Mouse (Mus musculus) heart, postnatal 14 days (tissue): Measurements from ENCODE around the gene Mfap2. TPM values are rescaled to one million over a fixed set of nuclear protein-coding genes. Genes with fewer than 3 reads are reported as not detected.

Source experiments
- DNase-seq, 2 experiments: peaks; one replicate each; pipeline ENCODE4 v3.0.0; 2021 to 2022
- intact Hi-C: fragments of 180-260 bp; cut with DNase I; formaldehyde crosslinking; loops from one replicate; pipeline ENCODE4 v1.15.1; 2025
- long read RNA-seq, 2 experiments: library from polyadenylated mRNA; stranded (forward); transcript quantifications; one replicate each; pipeline ENCODE4 v2.0.0; 2021
- total RNA-seq, 2 experiments: library from RNA; stranded (reverse); gene quantifications; 2 replicates each; pipeline ENCODE4 v1.2.3; 2021

Mfap2 gene
- 10 to 100 TPM; 24.5 to 28.1 TPM for total RNA-seq
- long read RNA-seq, experiment 1, transcript Mfap2-201 (9 exons, 1,073 nt) = major isoform, 31 of 38 reads
- long read RNA-seq, experiment 1, partial matches to known transcripts = 3 of 38 reads
- long read RNA-seq, experiment 1, other reads (novel, unspliced or antisense) = 4 of 38 reads
- long read RNA-seq, experiment 2, transcript Mfap2-201 (9 exons, 1,073 nt) = major isoform, 34 of 40 reads
- long read RNA-seq, experiment 2, partial matches to known transcripts = 2 of 40 reads
- long read RNA-seq, experiment 2, other reads (novel, unspliced or antisense) = 4 of 40 reads

- DNase-seq = no peak
- intact Hi-C loops = no loop called here
These were observed at the start of gene Mfap2 for GRCm38 (mm10) chr4:141010118-141010517. Gene Mfap2 (plus strand): TSS chr4:141010418.

- intact Hi-C loops = no loop called here
These were observed 49.3 kb upstream of the Mfap2 start, which contains the start of gene Sdhb for GRCm38 (mm10) chr4:140960781-140961466. Gene Sdhb (plus strand): TSS chr4:140961203.

GRCm38 (mm10) chr4:140961467-140962206 lies 48.6 kb upstream of the Mfap2 start:
- intact Hi-C loops = no loop called here
- DNase-seq = no peak

More at GRCm38 (mm10) chr4:140960781-140961466, 49.3 kb upstream of the Mfap2 start, which contains the start of gene Sdhb:
- DNase-seq = peak; percentile 95

GRCm38 (mm10) chr4:140962207-140962909 lies 47.9 kb upstream of the Mfap2 start:
- DNase-seq = no peak
- intact Hi-C loops = no loop called here

GRCm38 (mm10) chr4:140962950-140963349 lies 47.3 kb upstream of the Mfap2 start:
- intact Hi-C loops = no loop called here

GRCm38 (mm10) chr4:140963941-140964597 lies 46.1 kb upstream of the Mfap2 start:
- no peak for DNase-seq
- intact Hi-C loops = loop anchor here (1.0 to 2.0 kb wide), 2 partner anchors 23 to 67 kb away; partner anchors contain the start of gene Atp13a2

More at GRCm38 (mm10) chr4:140962950-140963349, 47.3 kb upstream of the Mfap2 start:
- DNase-seq = peak; percentile 49 to 59

- DNase-seq = peak; percentile 70 to 79
- intact Hi-C loops = loop anchor here (1.0 to 2.0 kb wide), 2 partner anchors 22 to 67 kb away; partner anchors contain the start of gene Atp13a2
These were observed 45.6 kb upstream of the Mfap2 start for GRCm38 (mm10) chr4:140964620-140965019.

- DNase-seq = no peak
- intact Hi-C loops = no loop called here
These were observed 42.6 kb upstream of the Mfap2 start for GRCm38 (mm10) chr4:140967386-140968159.

GRCm38 (mm10) chr4:140971691-140972090 lies 38.5 kb upstream of the Mfap2 start:
- no peak for DNase-seq

GRCm38 (mm10) chr4:140974408-140974807 lies 35.8 kb upstream of the Mfap2 start:
- DNase-seq = no peak
- intact Hi-C loops = no loop called here

More at GRCm38 (mm10) chr4:140971691-140972090, 38.5 kb upstream of the Mfap2 start:
- intact Hi-C loops = no loop called here

- DNase-seq = no peak
- intact Hi-C loops = no loop called here
These were observed 34.9 kb upstream of the Mfap2 start for GRCm38 (mm10) chr4:140975356-140975755.

- intact Hi-C loops = no loop called here
- no peak for DNase-seq
These were observed 32.9 kb upstream of the Mfap2 start for GRCm38 (mm10) chr4:140977278-140977677.

GRCm38 (mm10) chr4:140977886-140978692 lies 32.1 kb upstream of the Mfap2 start:
- no peak for DNase-seq
- intact Hi-C loops = no loop called here

GRCm38 (mm10) chr4:140981605-140982004 lies 28.6 kb upstream of the Mfap2 start:
- no peak for DNase-seq
- intact Hi-C loops = no loop called here

- no peak for DNase-seq
- intact Hi-C loops = no loop called here
These were observed 27.4 kb upstream of the Mfap2 start for GRCm38 (mm10) chr4:140982808-140983207.

GRCm38 (mm10) chr4:140983442-140983841 lies 26.8 kb upstream of the Mfap2 start:
- peak; percentile 48 to 57 for DNase-seq
- intact Hi-C loops = no loop called here

- intact Hi-C loops = no loop called here
- DNase-seq = no peak
These were observed 25.7 kb upstream of the Mfap2 start for GRCm38 (mm10) chr4:140984544-140984943.
